Mouse (Mus musculus) T-helper 2 cell (primary cell): ENCODE results near the gene Tmem178.
"Not testable (repeated sequence)": the region's sequence is repeated elsewhere in the genome, so short reads cannot be mapped to it uniquely, and the experiment has no call there.

Experiments used
- in situ Hi-C: fragments of 300-600 bp; cut with MboI, MseI; formaldehyde crosslinking; loops from one replicate; pipeline ENCODE4 v1.15.1; 2025; ENCODE audit warnings: high pct_unique_total_duplicates

Tmem178 gene

GRCm38 (mm10) chr17:80943835-80944529 is 450 bp upstream of the Tmem178 start:
- in situ Hi-C loops: no loop called here

GRCm38 (mm10) chr17:80945510-80945909 is 1.1 kb downstream of the Tmem178 start:
- in situ Hi-C loops: not testable (repeated sequence)

DNA sequence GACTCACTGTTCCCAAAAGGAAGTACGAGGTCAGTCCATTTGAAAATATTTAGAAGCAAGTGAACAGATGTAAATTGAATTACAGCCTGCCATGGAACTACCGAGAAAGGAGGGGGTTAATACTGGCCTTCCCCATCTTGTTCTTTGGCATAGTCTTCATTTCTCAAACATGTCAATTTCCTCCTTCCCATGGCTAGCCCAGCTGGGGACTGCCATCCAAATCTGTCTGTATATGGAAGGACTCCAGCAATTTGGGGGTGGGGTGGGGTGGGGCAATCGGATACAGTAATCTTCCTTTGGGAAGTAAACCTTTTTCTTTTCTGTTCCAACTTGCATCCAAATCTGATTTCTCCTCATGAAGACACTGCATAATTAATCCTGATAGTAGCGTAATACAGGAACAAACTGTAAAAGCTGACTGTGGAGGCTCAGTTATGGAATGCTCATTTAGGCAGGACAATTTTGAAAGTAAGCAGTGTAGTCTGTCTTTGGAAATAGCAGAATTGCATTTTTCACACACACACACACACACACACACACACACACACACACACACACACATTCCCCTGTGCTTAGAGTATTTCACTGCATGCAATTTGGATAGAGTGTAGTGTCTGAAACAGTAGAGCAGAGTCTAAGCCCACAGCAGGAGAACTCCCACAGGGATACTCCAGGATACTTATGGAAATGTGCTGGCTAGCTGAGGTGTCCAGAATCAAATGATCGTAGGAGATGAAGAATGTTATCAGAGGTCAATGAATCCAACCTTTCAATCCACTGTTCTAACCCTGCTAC is 1.9 kb downstream of the Tmem178 start:
- in situ Hi-C loops: no loop called here

DNA sequence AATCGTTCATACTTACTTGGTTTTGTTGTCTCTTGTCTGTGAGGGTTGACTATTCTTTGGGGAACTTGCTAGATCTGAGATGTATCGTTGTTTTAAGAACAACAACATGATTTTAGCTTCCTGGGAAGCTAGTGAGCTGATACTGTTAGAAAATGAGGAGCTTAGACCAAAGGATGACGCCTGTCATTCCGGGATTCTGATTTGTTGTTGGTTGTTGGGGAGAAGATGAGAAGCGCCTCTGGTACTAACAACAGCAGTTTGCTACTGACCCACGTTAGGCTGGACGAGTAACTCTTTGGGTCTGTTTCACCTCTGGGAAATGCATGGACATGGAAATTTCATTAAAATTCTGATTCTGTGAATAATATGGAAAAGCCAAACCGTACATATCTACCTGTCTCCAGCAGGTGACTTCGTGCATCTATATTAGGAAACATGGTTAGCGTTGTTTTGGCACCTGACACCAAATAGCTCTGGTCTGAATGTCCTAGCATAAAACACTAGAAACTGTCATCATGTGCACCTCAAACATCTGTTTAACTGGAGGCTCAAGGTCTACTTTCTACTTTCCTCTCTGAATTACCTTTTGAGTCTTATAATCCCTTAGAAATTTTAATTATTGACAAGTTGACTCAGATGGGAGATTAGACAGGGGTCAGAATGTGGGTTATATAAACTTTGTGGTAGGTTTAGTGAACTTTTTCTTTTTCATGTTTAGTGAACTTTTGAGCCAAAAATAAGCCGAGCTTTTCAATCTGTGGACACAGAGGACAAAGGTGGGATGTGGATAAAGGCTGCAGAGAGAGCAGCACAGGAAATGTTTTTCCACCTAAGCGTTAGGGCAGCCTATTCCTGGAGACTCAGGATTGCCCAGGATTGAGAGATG is 2.9 kb downstream of the Tmem178 start:
- in situ Hi-C loops: no loop called here

DNA sequence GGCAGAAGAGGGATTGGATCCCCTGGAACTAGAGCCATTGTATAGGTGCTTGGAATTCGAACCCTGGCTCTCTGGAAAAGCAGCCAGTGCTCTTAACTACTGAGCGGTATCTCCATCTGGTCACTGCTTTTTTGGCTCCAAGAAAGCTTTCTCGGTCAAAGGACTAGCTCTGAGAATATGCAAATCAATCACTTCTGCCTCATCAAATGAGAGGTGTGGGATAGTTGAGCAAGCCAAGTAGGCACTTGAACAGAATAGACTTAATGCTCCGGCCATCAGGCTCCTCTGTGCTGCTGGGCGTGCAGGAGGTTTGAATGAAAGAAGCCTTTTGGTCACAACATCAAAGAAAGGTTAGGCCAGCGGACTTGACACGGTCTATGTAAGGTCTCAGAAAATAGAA is 5.0 kb downstream of the Tmem178 start:
- in situ Hi-C loops: no loop called here

GRCm38 (mm10) chr17:80949895-80950294 is 5.5 kb downstream of the Tmem178 start:
- in situ Hi-C loops: no loop called here

- in situ Hi-C loops: no loop called here
These were observed 7.9 kb downstream of the Tmem178 start for GRCm38 (mm10) chr17:80952305-80952704.

DNA sequence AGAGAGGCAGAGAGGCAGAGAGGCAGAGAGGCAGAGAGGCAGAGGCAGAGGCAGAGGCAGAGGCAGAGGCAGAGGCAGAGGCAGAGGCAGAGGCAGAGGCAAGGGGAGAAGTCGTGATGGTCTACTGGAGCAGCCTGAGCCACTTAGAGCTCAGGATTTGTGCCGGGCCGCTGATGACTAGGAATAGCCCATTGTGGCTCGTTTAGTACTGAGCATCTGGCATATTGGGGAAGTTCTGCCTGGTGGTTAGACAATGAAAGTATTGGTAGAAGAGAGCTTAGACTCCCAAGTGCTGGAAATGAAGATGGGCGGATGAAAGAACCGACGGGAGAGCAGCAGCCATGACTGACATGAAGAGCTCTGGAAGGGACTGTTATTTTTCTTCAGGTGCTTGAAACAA is 11.0 kb downstream of the Tmem178 start:
- in situ Hi-C loops: no loop called here

DNA sequence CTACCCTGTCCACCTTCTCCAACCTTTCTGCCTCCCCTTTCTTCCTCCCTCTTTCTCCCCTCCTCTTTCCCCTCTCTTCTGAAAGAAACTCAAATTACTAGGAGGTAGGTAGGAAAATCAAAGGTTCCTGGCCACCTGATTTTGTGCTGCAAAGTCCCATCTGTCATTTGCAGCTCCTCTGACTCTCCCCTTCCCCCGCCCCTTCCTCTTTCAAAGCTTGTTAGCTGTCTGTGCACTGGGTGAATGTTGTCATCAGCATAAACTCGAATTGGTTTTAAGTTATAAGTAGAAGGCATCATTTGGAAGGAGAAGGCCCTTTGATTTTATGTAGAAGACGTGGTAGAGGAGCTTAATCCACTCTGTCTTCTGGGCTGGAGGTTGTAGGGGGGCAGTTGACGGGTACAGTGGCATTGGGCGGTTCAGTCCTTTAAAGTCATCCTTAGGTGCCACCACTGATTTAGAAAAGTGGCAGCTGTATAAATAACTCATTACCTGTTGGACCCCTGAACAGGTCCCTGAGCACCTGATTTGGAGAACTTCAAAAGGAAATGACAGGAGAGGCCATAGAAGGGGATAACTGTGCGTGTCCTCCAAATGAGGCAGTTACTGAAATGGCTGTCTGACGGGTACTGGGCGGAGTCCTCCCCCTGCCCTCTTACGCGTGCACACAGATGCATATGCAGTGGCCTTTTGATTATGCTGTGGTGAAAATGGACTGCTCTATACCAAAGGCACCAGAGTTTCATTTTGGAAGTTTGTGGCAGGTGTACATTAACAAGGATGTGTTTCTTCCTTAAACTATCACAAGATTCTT is 11.8 kb downstream of the Tmem178 start:
- in situ Hi-C loops: no loop called here

DNA sequence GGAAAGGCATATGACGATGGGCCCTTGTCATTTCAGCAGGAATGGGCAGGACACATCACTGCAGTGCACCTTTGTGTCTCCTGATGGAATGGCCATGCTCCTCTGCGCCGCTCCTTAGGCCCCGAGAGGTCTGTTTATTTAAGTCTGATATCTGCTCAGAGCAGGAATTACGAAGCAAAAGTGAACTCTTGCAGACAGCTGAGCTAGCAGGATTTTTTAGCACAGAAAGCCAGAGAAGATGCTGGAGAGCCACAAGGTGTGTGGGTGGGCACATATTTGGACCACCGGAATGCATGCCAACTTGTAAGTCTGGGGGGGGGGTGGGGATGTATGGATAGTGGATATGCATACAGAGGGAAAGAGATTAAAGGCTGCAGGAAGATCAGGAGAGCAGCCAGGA is 13.9 kb downstream of the Tmem178 start:
- in situ Hi-C loops: no loop called here

DNA sequence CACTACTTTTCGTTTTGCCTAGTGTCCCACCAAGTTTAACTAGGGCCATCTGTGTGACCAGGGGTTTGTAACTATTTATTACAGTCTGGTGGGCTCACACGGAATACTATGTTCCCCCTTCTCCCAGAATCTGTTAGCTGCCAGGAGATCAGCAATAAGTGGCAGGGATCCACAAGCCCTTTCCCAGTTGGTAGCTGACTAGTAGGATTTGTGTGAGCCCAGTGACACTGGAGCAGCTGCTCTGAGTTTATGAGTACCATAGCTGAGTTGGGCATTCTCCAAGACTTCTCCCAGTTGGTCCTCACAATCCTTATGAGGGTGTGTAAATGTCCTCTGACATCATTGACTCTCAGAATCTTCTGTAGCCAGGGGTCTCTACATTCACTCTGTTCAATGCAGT is 15.4 kb downstream of the Tmem178 start:
- in situ Hi-C loops: no loop called here

DNA sequence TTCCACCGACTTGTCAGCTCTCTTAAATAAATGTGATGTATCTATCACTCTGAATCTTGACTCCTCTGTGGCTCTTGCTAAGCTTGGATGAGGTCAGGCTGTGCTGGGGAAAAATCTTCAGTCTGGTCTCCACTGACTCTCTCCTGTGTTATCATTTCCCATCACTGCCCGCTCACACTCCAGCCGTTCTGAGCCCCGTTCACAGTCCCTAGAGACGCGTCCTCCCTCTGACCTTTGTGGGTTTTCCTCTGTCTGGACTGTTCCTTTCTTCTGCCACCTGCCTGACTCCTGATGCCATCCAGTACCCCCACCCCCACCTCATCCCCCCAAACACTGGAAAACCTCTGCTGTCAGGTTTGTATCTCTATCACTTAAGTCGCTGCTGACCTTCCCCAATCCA is 23.0 kb downstream of the Tmem178 start:
- in situ Hi-C loops: no loop called here

- in situ Hi-C loops: no loop called here
These were observed 25.5 kb downstream of the Tmem178 start for GRCm38 (mm10) chr17:80969643-80970619.

DNA sequence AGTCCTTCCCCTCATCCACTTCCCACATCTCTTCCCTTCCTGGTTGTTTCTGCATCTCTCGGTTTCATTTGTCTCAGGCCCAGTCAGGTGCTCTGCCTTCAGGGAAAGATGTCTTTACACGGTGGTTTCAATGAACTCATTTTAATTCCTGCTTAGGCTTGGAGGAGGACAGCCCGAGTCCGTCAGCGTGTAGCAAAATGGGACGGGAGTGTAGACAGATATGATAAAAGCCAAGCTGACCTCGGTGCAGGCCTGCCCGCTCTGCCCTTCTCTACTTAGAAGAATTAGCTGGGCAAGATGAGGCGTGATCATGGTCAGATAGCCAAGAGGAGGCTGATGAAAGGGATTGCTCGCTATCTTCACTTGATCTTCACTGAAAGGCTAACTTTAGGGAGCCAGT is 26.3 kb downstream of the Tmem178 start:
- in situ Hi-C loops: no loop called here

DNA sequence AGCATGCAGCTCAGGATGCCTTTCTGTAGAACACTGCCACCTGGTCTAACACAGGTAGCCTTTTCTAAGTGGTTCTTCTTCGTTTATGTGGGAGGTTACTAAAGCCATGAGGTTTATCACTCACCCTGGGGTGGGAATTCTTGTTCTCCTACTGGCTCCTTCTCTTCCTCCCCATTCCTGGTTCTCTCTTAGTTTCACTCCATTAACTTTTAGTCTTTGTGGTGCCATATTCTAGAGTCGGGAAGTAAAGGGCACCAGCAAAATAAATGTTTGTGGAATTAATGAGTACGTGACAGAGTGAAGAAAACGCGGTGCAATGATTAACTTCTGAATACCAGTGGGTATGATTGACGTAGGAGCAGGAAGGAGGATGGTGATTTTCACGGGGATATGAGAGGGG is 28.5 kb downstream of the Tmem178 start:
- in situ Hi-C loops: no loop called here

- in situ Hi-C loops: no loop called here
These were observed 32.8 kb downstream of the Tmem178 start for GRCm38 (mm10) chr17:80977245-80977644.

DNA sequence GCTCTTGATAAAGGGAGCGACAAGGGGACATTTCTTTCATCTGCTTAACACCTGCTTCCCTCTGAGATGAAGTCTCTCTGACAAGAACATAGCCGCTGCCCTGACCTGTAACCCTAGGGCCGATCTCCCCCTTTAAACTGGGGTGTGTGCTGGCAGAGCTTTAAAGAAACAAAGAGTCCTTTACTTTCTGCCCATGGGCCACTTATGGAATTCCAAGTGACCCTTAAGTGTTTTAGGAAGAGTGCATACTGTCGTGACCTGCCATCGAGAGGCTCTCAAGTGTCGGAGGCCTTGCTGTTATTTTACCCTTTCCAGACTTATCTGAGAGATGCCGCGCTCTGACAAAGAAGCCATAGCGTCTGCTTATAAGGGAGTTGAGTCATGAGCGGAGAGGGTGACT is 35.7 kb downstream of the Tmem178 start:
- in situ Hi-C loops: no loop called here

- in situ Hi-C loops: no loop called here
These were observed 37.4 kb downstream of the Tmem178 start for GRCm38 (mm10) chr17:80981721-80982411.

DNA sequence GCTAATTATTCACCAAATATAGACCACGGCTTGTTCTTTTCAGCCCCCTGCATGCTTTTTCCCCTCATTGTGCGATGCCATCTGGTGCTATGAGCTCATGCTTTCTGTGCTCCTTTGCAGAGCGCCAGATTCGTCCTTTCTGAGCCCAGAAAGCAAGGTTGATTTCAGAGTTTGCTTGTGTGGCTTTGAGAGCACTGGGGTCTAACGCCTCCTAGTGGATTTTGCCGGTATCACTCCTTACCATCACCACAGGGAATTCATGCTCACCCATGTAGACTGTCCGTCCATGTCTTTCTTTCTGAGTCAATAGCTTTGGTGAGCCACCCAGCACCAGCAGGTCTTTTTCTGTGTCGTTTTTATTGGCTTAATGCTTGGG is 38.0 kb downstream of the Tmem178 start:
- in situ Hi-C loops: no loop called here

- in situ Hi-C loops: no loop called here
These were observed 38.5 kb downstream of the Tmem178 start for GRCm38 (mm10) chr17:80982976-80983375.
